Mouse (Mus musculus) duodenum, adult 2 months (tissue): Measurements from ENCODE around the gene Dppa3. TPM values are rescaled to one million over a fixed set of nuclear protein-coding genes. Genes with fewer than 3 reads are reported as not detected.

Experiments used
- polyA plus RNA-seq: library from polyadenylated mRNA; depleted of rRNA; stranded (reverse); fragments of >200 nt; gene quantifications from 2 replicates; pipeline ENCODE4 v1.2.3, GENCODE M21; 2012; ENCODE audit warnings: low replicate concordance; rRNA removed

Gene Dppa3
- not detected in 2 replicates for polyA plus RNA-seq

DNA sequence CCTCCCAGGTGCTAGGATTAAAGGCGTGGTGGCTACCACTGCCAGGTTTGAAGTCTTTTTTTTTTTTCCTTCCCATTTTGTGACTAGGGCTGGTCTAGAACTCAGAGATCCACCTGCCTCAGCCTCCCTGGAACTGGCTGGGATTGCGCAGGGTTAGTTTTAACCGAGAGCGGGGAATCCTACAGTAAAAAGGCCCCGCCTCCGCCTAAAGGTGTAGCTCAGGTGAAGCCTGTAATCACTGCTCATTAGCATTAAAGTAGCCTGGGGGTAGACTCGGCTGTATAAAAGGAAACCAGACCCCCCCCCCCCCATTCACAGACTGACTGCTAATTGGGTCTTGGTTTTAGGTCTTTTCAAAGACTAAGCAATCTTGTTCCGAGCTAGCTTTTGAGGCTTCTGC, at the start of gene Dppa3:
Gene Dppa3, plus strand, starts transcription at position 301 of the 400 bp plus-strand sequence.

DNA sequence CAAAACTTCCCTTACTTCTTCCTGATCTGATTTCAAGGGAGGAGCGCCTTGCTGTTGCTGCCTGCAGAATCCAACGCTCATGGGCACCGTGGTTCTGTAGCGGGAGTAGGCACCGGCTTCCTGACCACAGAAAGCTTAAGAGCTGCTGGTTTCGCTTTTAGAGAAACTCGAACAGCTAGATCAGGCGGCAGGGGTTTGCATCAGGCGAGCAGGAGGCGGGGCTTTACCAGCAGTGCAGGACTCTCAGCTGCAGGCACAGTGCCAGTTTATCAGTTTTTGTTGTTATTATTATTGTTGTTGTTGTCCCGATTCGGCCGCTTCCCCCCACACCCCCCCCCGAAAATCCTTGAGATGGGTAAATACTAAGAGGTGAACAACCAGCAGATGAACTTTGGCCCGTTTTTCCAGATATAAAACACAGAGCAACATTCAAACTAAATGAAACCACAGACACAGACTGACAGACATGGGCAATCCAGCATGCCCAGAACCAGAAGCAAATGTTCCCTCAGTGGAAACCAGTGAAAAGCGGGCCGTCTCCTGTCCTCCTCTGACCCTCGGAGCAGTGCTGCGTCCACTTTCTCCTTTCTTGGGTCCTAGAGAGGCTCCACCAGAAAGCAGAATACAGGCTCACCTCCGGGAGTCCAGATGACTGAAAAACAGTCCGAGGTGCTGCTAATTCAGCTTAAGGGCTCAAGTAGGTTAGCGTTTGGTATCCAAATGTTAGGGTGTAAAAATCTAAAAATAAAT, 23.8 kb upstream of the Dppa3 start, which contains the start of gene Apobec1:
Gene Apobec1, minus strand, starts transcription at position 203 of the 750 bp plus-strand sequence.

DNA sequence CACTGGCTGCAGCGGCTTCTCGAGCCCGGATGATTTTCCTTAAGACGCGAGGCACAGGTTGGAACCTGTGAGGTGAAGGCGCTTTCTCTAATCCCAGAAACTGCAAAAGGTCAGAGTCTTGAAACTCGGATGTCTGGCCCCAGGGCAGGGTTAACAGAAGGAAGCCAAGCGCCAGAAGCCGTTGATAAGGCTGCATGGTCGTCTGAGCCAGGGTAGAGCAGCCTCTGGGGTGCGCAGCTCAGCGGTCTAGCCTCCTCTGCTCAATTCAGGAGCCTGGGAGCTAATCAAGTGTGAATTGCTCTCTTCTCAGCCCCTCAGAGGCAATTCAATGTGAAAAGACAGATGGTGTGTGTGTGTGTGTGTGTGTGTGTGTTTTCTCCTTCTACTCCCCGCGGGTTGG, 16.4 kb upstream of the Dppa3 start, which contains the start of gene Gdf3:
Gene Gdf3, minus strand, starts transcription at position 317 of the 400 bp plus-strand sequence.

Other genes with a start within 250 kb of the Dppa3 start
- not detected in 2 replicates for gene Rimklb, start 127.6 kb upstream of the Dppa3 start, polyA plus RNA-seq
- gene Mfap5, start 120.6 kb upstream of the Dppa3 start, polyA plus RNA-seq, result 9.8 and 15.8 TPM in 2 replicates
- gene Aicda, start 72.6 kb upstream of the Dppa3 start, polyA plus RNA-seq, result 0.17 TPM in 1 of 2 replicates, not detected in the other
- gene Apobec1, start 24.0 kb upstream of the Dppa3 start, polyA plus RNA-seq, result 4.8 and 6.3 TPM in 2 replicates
- 0.12 and 0.20 TPM in 2 replicates for gene Gdf3, start 16.3 kb upstream of the Dppa3 start, polyA plus RNA-seq
- gene Nanog, start 81.1 kb downstream of the Dppa3 start, polyA plus RNA-seq, result 0.05 TPM in 1 of 2 replicates, not detected in the other
- 0.83 and 0.96 TPM in 2 replicates for gene Slc2a3, start 175.2 kb downstream of the Dppa3 start, polyA plus RNA-seq
- 6.4 and 7.7 TPM in 2 replicates for gene Foxj2, start 193.5 kb downstream of the Dppa3 start, polyA plus RNA-seq
- gene C3ar1, start 229.8 kb downstream of the Dppa3 start, polyA plus RNA-seq, result 0.72 and 0.76 TPM in 2 replicates
- gene Necap1, start 248.1 kb downstream of the Dppa3 start, polyA plus RNA-seq, result 8.1 and 9.1 TPM in 2 replicates